Mouse (Mus musculus) CH12.LX (cell line): ENCODE results near the gene Scamp5. TPM values are rescaled to one million over a fixed set of nuclear protein-coding genes. Genes with fewer than 3 reads are reported as not detected.

Source experiments
- DNase-seq: peaks from one replicate; pipeline ENCODE4 v3.0.0-alpha.2; 2013; ENCODE audit errors: extremely low read depth
- H3K27ac ChIP-seq: 2 replicates; pipeline ENCODE4 v1.5.1; 2012; ENCODE audit warnings: low read depth, mild to moderate bottlenecking, control low read depth, moderate library complexity; ENCODE audit not compliant: insufficient read depth
- H3K27me3 ChIP-seq: replicated peaks from 2 replicates; pipeline ENCODE3; 2012; ENCODE audit warnings: inconsistent platforms
- H3K36me3 ChIP-seq, 2 experiments: replicated peaks in 1 of 2; 2 replicates each; pipeline versions ENCODE3 to v1.6.1; 2012; ENCODE audit warnings: inconsistent platforms in 1 of 2, low read length in 1 of 2, mild to moderate bottlenecking in 1 of 2, mixed read lengths in 1 of 2, moderate library complexity in 1 of 2; ENCODE audit not compliant: control insufficient read depth in 1 of 2, insufficient read depth in 1 of 2
- H3K4me1 ChIP-seq, 2 experiments: 2 replicates each; pipeline ENCODE4 v1.6.1; 2012; ENCODE audit warnings: inconsistent platforms in 1 of 2, moderate library complexity in 1 of 2; ENCODE audit not compliant: insufficient read depth in 2 of 2, control insufficient read depth in 1 of 2
- H3K4me2 ChIP-seq: 2 replicates; pipeline ENCODE4 v1.6.1; 2012; ENCODE audit warnings: low read depth, mild to moderate bottlenecking, control low read depth; ENCODE audit not compliant: poor library complexity, insufficient read depth, severe bottlenecking
- H3K4me3 ChIP-seq, 3 experiments: fragments of 150-350 bp in 1 of 3; sonication (generic) in 1 of 3; replicated peaks in 1 of 3; 2 replicates each; pipeline versions ENCODE3 to v1.5.1; 2011 to 2012; ENCODE audit warnings: low read depth in 2 of 3, low read length in 2 of 3, mild to moderate bottlenecking in 2 of 3, moderate library complexity in 2 of 3, control low read depth in 1 of 3, improper control_type of control experiment in 1 of 3, inconsistent platforms in 1 of 3, mixed read lengths in 1 of 3; ENCODE audit not compliant: poor library complexity in 1 of 3
- H3K79me2 ChIP-seq: replicated peaks from 2 replicates; pipeline ENCODE4 v1.6.1; 2012; ENCODE audit warnings: mild to moderate bottlenecking, moderate library complexity; ENCODE audit not compliant: control insufficient read depth, poor library complexity, insufficient read depth, severe bottlenecking; ENCODE audit errors: extremely low read depth
- H3K9ac ChIP-seq: 2 replicates; pipeline ENCODE4 v1.6.1; 2012; ENCODE audit warnings: low read depth, mild to moderate bottlenecking, control low read depth, moderate library complexity; ENCODE audit not compliant: insufficient read depth
- H3K9me3 ChIP-seq: replicated peaks from 2 replicates; pipeline ENCODE3; 2012; ENCODE audit warnings: low read length, inconsistent platforms, mixed read lengths
- BHLHE40 ChIP-seq: IDR thresholded peaks from 2 replicates; pipeline ENCODE4 v1.6.1; 2011; ENCODE audit warnings: mild to moderate bottlenecking, low read depth, low read length, improper control_type of control experiment
- CHD1 ChIP-seq: IDR thresholded peaks from 2 replicates; pipeline ENCODE4 v1.6.1; 2012; ENCODE audit warnings: low read depth, low read length, improper control_type of control experiment, inconsistent platforms
- CHD2 ChIP-seq: IDR thresholded peaks from 2 replicates; pipeline ENCODE4 v1.6.1; 2011; ENCODE audit warnings: low read length, improper control_type of control experiment
- CTCF ChIP-seq, 2 experiments: IDR thresholded peaks in 1 of 2; conservative IDR thresholded peaks in 1 of 2; 2 replicates each; pipeline ENCODE4 v1.5.1; 2011 to 2012; ENCODE audit warnings: low read depth in 2 of 2, low read length in 2 of 2, improper control_type of control experiment in 1 of 2, inconsistent platforms in 1 of 2, mild to moderate bottlenecking in 1 of 2, moderate library complexity in 1 of 2
- E2F4 ChIP-seq: IDR thresholded peaks from 2 replicates; pipeline ENCODE4 v1.6.1; 2011; ENCODE audit warnings: low read depth, low read length, improper control_type of control experiment; ENCODE audit not compliant: insufficient replicate concordance
- ELF1 ChIP-seq: IDR thresholded peaks from 2 replicates; pipeline ENCODE4 v1.6.1; 2014; ENCODE audit warnings: low read depth, mild to moderate bottlenecking, inconsistent platforms, low read length, improper control_type of control experiment
- EP300 ChIP-seq: IDR thresholded peaks from 2 replicates; pipeline ENCODE4 v1.6.1; 2011; ENCODE audit warnings: low read length, improper control_type of control experiment
- ETS1 ChIP-seq: conservative IDR thresholded peaks from 2 replicates; pipeline ENCODE4 v1.6.1; 2012; ENCODE audit warnings: low read depth, mild to moderate bottlenecking, inconsistent platforms, low read length, improper control_type of control experiment, moderate library complexity
- GABPA ChIP-seq: IDR thresholded peaks from 2 replicates; pipeline ENCODE4 v1.6.1; 2012; ENCODE audit warnings: low read depth, low read length, improper control_type of control experiment, inconsistent platforms; ENCODE audit not compliant: insufficient replicate concordance
- HCFC1 ChIP-seq: IDR thresholded peaks from 2 replicates; pipeline ENCODE4 v1.6.1; 2012; ENCODE audit warnings: low read depth, mild to moderate bottlenecking, inconsistent platforms, low read length, improper control_type of control experiment
- IRF4 ChIP-seq: IDR thresholded peaks from 2 replicates; pipeline ENCODE4 v1.6.1; 2014; ENCODE audit warnings: low read depth, mild to moderate bottlenecking, inconsistent platforms, low read length, improper control_type of control experiment
- JUN ChIP-seq: IDR thresholded peaks from 2 replicates; pipeline ENCODE4 v1.6.1; 2011; ENCODE audit warnings: low read depth, mild to moderate bottlenecking, low read length, improper control_type of control experiment, moderate library complexity; ENCODE audit not compliant: insufficient read depth
- JUND ChIP-seq: conservative IDR thresholded peaks from 2 replicates; pipeline ENCODE4 v1.6.1; 2011; ENCODE audit warnings: low read depth, low read length, improper control_type of control experiment
- KAT2A ChIP-seq: IDR thresholded peaks from 2 replicates; pipeline ENCODE4 v1.6.1; 2012; ENCODE audit warnings: low read length, improper control_type of control experiment, inconsistent platforms; ENCODE audit not compliant: insufficient replicate concordance
- MAFK ChIP-seq: IDR thresholded peaks from 2 replicates; pipeline ENCODE4 v1.6.1; 2011; ENCODE audit warnings: low read length, improper control_type of control experiment; ENCODE audit not compliant: insufficient replicate concordance
- MAX ChIP-seq: IDR thresholded peaks from 2 replicates; pipeline ENCODE4 v1.6.1; 2011; ENCODE audit warnings: low read length, improper control_type of control experiment
- MAZ ChIP-seq: IDR thresholded peaks from 2 replicates; pipeline ENCODE4 v1.6.1; 2012; ENCODE audit warnings: low read depth, mild to moderate bottlenecking, inconsistent platforms, low read length, improper control_type of control experiment, moderate library complexity
- MEF2A ChIP-seq: IDR thresholded peaks from 2 replicates; pipeline ENCODE4 v1.6.1; 2014; ENCODE audit warnings: low read depth, mild to moderate bottlenecking, inconsistent platforms, low read length, improper control_type of control experiment, borderline replicate concordance
- MXI1 ChIP-seq: IDR thresholded peaks from 2 replicates; pipeline ENCODE4 v1.6.1; 2011; ENCODE audit warnings: mild to moderate bottlenecking, low read depth, low read length, improper control_type of control experiment
- MYC ChIP-seq: IDR thresholded peaks from 2 replicates; pipeline ENCODE4 v1.6.1; 2011; ENCODE audit warnings: low read depth, mild to moderate bottlenecking, improper control_type of control experiment, low read length
- NELFE ChIP-seq: IDR thresholded peaks from 2 replicates; pipeline ENCODE4 v1.6.1; 2011; ENCODE audit warnings: low read depth, low read length, improper control_type of control experiment
- NRF1 ChIP-seq: IDR thresholded peaks from 2 replicates; pipeline ENCODE4 v1.6.1; 2014; ENCODE audit warnings: low read depth, mild to moderate bottlenecking, inconsistent platforms, low read length, improper control_type of control experiment, moderate library complexity
- PAX5 ChIP-seq: IDR thresholded peaks from 2 replicates; pipeline ENCODE4 v1.6.1; 2012; ENCODE audit warnings: low read length, inconsistent platforms, mixed read lengths
- POLR2A ChIP-seq: IDR thresholded peaks from 2 replicates; pipeline ENCODE4 v1.6.1; 2011; ENCODE audit warnings: low read depth, mild to moderate bottlenecking, improper control_type of control experiment, low read length
- POLR2AphosphoS2 ChIP-seq: IDR thresholded peaks from 2 replicates; pipeline ENCODE4 v1.6.1; 2011; ENCODE audit warnings: low read depth, low read length, improper control_type of control experiment
- RAD21 ChIP-seq: IDR thresholded peaks from 2 replicates; pipeline ENCODE4 v1.6.1; 2011; ENCODE audit warnings: low read depth, mild to moderate bottlenecking, low read length, improper control_type of control experiment, moderate library complexity
- RCOR1 ChIP-seq: conservative IDR thresholded peaks from 2 replicates; pipeline ENCODE4 v1.6.1; 2012; ENCODE audit warnings: low read depth, mild to moderate bottlenecking, inconsistent platforms, low read length, improper control_type of control experiment
- SIN3A ChIP-seq: IDR thresholded peaks from 2 replicates; pipeline ENCODE4 v1.6.1; 2012; ENCODE audit warnings: low read length, improper control_type of control experiment, inconsistent platforms
- SMC3 ChIP-seq: IDR thresholded peaks from 2 replicates; pipeline ENCODE4 v1.6.1; 2011; ENCODE audit warnings: low read depth, low read length, improper control_type of control experiment
- TBP ChIP-seq: conservative IDR thresholded peaks from 2 replicates; pipeline ENCODE4 v1.6.1; 2011; ENCODE audit warnings: low read depth, low read length, improper control_type of control experiment
- TCF12 ChIP-seq: IDR thresholded peaks from 2 replicates; pipeline ENCODE4 v1.6.1; 2014; ENCODE audit warnings: low read depth, mild to moderate bottlenecking, inconsistent platforms, low read length, improper control_type of control experiment
- UBTF ChIP-seq: IDR thresholded peaks from 2 replicates; pipeline ENCODE4 v1.6.1; 2012; ENCODE audit warnings: low read depth, mild to moderate bottlenecking, inconsistent platforms, low read length, improper control_type of control experiment, moderate library complexity
- USF1 ChIP-seq: IDR thresholded peaks from 2 replicates; pipeline ENCODE4 v1.6.1; 2014; ENCODE audit warnings: low read depth, mild to moderate bottlenecking, inconsistent platforms, low read length, improper control_type of control experiment
- USF2 ChIP-seq: conservative IDR thresholded peaks from 2 replicates; pipeline ENCODE4 v1.6.1; 2011; ENCODE audit warnings: low read depth, low read length, improper control_type of control experiment
- ZC3H11A ChIP-seq: IDR thresholded peaks from 2 replicates; pipeline ENCODE4 v1.6.1; 2012; ENCODE audit warnings: low read depth, mild to moderate bottlenecking, inconsistent platforms, low read length, improper control_type of control experiment
- ZKSCAN1 ChIP-seq: IDR thresholded peaks from 2 replicates; pipeline ENCODE4 v1.6.1; 2012; ENCODE audit warnings: low read depth, inconsistent platforms, low read length, improper control_type of control experiment, borderline replicate concordance
- ZMIZ1 ChIP-seq: IDR thresholded peaks from 2 replicates; pipeline ENCODE4 v1.6.1; 2012; ENCODE audit warnings: low read depth, mild to moderate bottlenecking, inconsistent platforms, low read length, improper control_type of control experiment
- ZNF384 ChIP-seq: IDR thresholded peaks from 2 replicates; pipeline ENCODE4 v1.6.1; 2012; ENCODE audit warnings: low read depth, low read length, improper control_type of control experiment, inconsistent platforms
- dilution Hi-C: fragments of 300-500 bp; cut with MboI; formaldehyde crosslinking; loops from 2 replicates; pipeline ENCODE4 v1.14.3; 2020; ENCODE audit warnings: low sequenced_read_pairs; ENCODE audit not compliant: extremely low pct_unique_long_range_greater_than_20kb, extremely low pct_ligation_motif_present
- in situ Hi-C: fragments of 300-500 bp; cut with MboI; formaldehyde crosslinking; loops from 3 replicates; pipeline ENCODE4 v1.14.3; 2019; ENCODE audit warnings: low sequenced_read_pairs, low pct_ligation_motif_present, low pct_unique_long_range_greater_than_20kb, mixed read lengths
- polyA plus RNA-seq: library from polyadenylated mRNA; unstranded; fragments of >175 nt; gene quantifications from 2 replicates; pipeline ENCODE4 v1.2.1, GENCODE M21; 2012; ENCODE audit warnings: low read depth; ENCODE audit not compliant: insufficient read length
- total RNA-seq, 2 experiments: library from RNA; depleted of rRNA; stranded (reverse); fragments of 300-350 nt in 1 of 2; fragments of >200 nt in 1 of 2; gene quantifications; 2 replicates each; pipeline ENCODE4 v1.2.3; 2012 to 2014

Scamp5 gene
- total RNA-seq (2012; rRNA removed) = 2.1 and 2.7 TPM in 2 replicates
- 0.34 and 0.54 TPM in 2 replicates for total RNA-seq (2014; rRNA removed)
- polyA plus RNA-seq = 0.48 and 0.99 TPM in 2 replicates

- TF ChIP-seq HCFC1 (no peak), TBP (no peak), MYC (no peak), NRF1 (peak; percentile 67; the same call in 1 of the 2 replicates), RCOR1 (no peak), GABPA (no peak), BHLHE40 (no peak; the same call in 1 of the 2 replicates), RAD21 (no peak), IRF4 (no peak), UBTF (no peak), CTCF (conservative IDR thresholded peaks at IDR 0.05 in 1 of 2, IDR thresholded peaks at IDR 0.05 in 1 of 2; ENCODE audit: low read depth in 2 of 2, low read length in 2 of 2) (no peak), CHD2 (peak; percentile 100), ZNF384 (no peak), ETS1 (no peak), JUND (no peak), KAT2A (no peak), SMC3 (no peak), E2F4 (no peak), USF2 (no peak), POLR2AphosphoS2 (no peak), MEF2A (no peak), MAZ (no peak), ZC3H11A (no peak), PAX5 (no peak), TCF12 (no peak), CHD1 (no peak), SIN3A (peak; percentile 93), MAFK (no peak), EP300 (no peak), MXI1 (peak; percentile 92), ZKSCAN1 (no peak), MAX (0 out of 2 replicates have a peak, but pooled peaks have one; percentile 4), JUN (no peak), POLR2A (peak; percentile 43; the same call in 1 of the 2 replicates), USF1 (no peak), ZMIZ1 (no peak), ELF1 (no peak), NELFE (no peak)
- Histone ChIP-seq H3K4me3 (peak within 1 kb of the TSS; percentile 33 to 64 (median 38)), H3K9me3 (no peaks in the 10 kb centered on the region), H3K36me3 (no peaks in the 10 kb centered on the region), H3K27me3 (peaks cover 84% of the 10 kb centered on the region), H3K27ac (no peak within 1 kb of the TSS), H3K4me2 (peak within 1 kb of the TSS; percentile 95), H3K4me1 (peaks cover 5 to 8% of the 10 kb centered on the region in 2 experiments; a peak in 3 of 4 replicates), H3K9ac (peak within 1 kb of the TSS; percentile 67), H3K79me2 (no peaks in the 10 kb centered on the region)
- in situ Hi-C loops = no loop called here
- dilution Hi-C loops = no loop called here
- peak; percentile 79 for DNase-seq
These were observed at the start of gene Scamp5 for GRCm38 (mm10) chr9:57467896-57468549. Gene Scamp5, minus strand, starts transcription at chr9:57468060.
